Mouse (Mus musculus) embryo, embryonic 11 days (tissue): Measurements from ENCODE around the gene Ash1l.
A peak's percentile ranks its signal among the peaks of the same experiment; 100 is the strongest.

ENCODE experiments used
- DNase-seq: peaks from one replicate; pipeline ENCODE4 v3.0.0-alpha.2; 2015

The Ash1l gene

GRCm38 (mm10) chr3:89092509-89093090 is 142.2 kb downstream of the Ash1l start:
- no peak for DNase-seq

DNA sequence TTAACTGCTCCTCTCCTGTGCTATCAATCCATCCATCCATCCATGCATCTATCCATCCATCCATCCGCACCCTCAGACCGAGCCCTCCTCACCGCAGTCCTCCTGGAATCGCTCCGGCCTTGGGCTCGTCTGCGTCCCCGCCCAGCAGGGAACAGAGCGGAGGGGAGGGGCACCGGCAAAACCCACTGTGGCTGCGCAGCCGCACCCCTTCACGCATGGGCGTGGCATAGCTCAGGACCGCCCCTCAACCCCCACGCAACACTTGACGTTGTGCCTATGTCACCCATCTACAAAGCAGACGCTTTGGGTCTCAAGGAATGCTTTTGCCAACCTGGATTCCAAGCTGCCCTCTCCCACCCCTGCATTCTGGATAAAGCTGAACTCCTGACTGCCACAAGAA is 142.8 kb downstream of the Ash1l start, which contains the start of gene Rusc1:
TSS of gene Rusc1 (minus strand) at position 137 of the 400 bp plus-strand sequence.
- peak; percentile 88 for DNase-seq

- DNase-seq = no peak
These were observed 143.6 kb downstream of the Ash1l start for GRCm38 (mm10) chr3:89094021-89094420.

DNA sequence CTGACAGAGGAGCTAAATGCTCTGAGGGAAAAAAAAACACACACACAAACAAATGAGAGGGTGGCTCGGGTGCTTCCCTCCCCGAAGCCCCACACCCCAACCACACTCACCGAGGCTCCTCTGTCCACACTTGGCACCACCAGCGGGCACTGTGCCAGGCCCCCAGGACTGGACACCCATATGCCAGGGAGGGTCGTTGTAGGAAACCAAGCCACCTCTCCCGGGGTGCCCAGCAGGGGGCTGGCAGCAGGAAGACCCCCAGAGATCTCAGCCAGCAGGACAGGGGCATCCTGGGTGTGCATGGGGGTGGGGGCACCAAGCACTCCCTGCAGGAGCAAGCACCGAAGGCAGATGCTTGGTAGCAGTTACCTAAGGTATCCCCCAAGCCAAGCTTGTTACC is 150.4 kb downstream of the Ash1l start, which contains the start of gene Gm43738:
TSS of gene Gm43738 (minus strand) at position 289 of the 400 bp plus-strand sequence.
- no peak for DNase-seq

DNA sequence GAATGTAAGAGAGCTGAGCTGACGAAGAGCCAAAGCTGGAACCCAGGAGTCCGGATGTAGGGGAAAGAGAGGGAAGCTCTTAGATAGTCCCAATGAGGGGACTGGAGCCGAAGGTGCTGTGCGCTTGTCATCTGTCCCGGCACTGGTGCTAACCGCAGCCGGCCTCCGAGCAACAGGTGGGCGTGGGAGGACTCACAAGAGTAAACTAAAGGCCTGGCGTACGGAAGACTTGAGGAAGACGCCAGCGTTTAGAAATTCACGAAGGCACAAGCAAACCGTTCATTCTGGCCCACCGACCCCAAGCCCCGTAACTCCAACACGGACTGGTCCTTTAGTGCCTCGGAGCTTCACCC is 151.0 kb downstream of the Ash1l start:
- DNase-seq = no peak

GRCm38 (mm10) chr3:89101812-89102494 is 151.5 kb downstream of the Ash1l start, which contains the start of gene Fdps:
Fdps (minus strand) TSS chr3:89101959.
- DNase-seq = peak; percentile 99

- no peak for DNase-seq
These were observed 152.3 kb downstream of the Ash1l start for GRCm38 (mm10) chr3:89102495-89103290.

- DNase-seq = no peak
These were observed 152.8 kb downstream of the Ash1l start for GRCm38 (mm10) chr3:89103291-89103595.

DNA sequence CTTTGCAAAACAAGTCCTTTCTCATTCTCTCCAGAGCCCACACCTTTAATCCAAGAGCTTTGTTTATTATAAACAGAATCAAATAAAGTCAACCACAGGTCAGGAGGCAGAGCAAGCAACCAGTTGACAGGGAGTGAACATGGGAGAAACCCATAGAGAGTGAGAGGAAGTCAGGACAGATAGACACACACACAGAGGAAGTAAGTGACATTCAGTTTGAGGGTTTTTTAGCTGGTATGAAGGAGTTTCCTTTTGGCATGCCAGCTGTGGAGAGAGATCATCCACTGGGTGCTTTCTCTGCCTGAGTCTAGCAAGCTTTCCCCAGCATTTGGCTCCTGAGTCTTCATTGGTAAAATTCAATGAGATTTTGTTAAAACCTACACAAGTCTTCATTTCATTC is 156.5 kb downstream of the Ash1l start:
- no peak for DNase-seq

- DNase-seq = no peak
These were observed 157.1 kb downstream of the Ash1l start for GRCm38 (mm10) chr3:89107545-89107944.

GRCm38 (mm10) chr3:89108146-89108545 is 157.7 kb downstream of the Ash1l start:
- no peak for DNase-seq

DNA sequence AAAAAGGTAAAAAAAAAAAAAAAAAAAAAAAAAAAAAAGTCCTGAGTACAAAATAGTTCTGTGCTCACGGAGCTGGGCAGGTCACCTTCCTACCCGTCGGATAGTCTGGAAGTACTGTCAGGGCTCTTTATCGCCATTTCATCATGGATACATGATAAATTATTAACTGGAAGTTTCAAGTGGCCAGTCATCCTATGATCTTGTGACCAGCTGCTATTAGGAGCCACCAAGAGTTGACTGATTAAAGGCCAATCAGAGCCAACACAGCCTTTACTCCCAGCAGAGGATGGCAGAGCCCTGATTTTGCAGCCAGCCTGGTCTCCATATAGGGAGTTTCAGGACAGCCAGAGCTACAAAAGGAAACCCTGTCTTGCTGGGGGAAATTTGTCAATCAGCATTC is 162.6 kb downstream of the Ash1l start:
- no peak for DNase-seq

DNA sequence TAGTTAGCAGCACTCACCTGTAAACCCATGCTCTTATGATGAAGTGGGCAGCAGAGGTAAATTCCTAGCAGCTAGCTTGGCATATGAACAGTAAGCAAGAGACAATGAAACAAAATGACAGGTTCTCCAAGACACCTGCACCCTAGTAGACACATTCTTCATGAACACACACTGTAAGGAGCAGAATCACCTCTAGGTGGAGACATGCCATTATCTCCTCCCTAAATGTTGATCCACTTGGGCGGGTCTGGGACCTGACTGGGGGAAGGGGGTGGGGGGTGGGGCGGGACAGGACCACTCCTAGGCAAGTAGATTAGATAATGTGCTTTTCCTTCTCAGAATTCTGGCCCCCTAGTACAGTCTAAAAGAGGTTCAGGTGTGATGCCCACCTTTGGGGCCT is 165.1 kb downstream of the Ash1l start:
- peak; percentile 47 for DNase-seq

GRCm38 (mm10) chr3:89123313-89123712 is 172.9 kb downstream of the Ash1l start:
- DNase-seq = no peak

DNA sequence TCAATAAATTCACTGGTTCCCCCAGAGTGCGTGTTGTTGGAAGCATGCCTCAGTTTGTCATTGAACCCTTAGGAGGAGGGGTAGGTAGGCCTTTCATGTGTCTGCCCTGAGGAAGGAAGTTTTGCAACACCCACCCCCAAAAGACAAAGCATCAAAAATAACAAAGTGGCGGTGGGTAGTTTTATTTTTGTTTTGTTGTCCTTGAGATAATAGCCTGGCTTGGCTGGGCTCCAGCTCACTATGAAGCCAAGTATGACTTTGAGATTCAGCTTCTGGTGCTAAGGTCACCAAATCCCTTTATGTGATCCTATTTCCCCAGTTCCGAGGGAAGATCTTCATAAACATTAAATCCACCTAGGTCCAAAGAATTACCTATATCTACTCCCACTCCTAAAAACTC is 173.8 kb downstream of the Ash1l start:
- no peak for DNase-seq

- DNase-seq = no peak
These were observed 175.6 kb downstream of the Ash1l start for GRCm38 (mm10) chr3:89125981-89126380.
